Mouse (Mus musculus): ENCODE results near the gene Alpl.

GRCm38 (mm10) chr4:137743791-137744190, 52.4 kb downstream of the Alpl start:
- TF ChIP-seq CTCF (IDR thresholded peaks at IDR 0.05; ENCODE audit: borderline replicate concordance, extremely low read depth, insufficient read depth, insufficient read length) = no peak
- no peak for TF ChIP-seq POLR2A (IDR thresholded peaks at IDR 0.05; ENCODE audit: borderline replicate concordance, extremely low read depth, insufficient read depth, insufficient read length, poor library complexity, severe bottlenecking)
